Mouse (Mus musculus) gastrocnemius, postnatal 4 days (tissue): ENCODE data around the gene Usp49. TPM values are rescaled to one million over a fixed set of nuclear protein-coding genes. Genes with fewer than 3 reads are reported as not detected.
"Not testable (repeated sequence)": the region's sequence is repeated elsewhere in the genome, so short reads cannot be mapped to it uniquely, and the experiment has no call there.

Experiments used
- DNase-seq, 2 experiments: peaks; one replicate each; pipeline ENCODE4 v3.0.0; 2021 to 2022; ENCODE audit warnings: low spot score in 2 of 2, mixed read lengths in 2 of 2
- total RNA-seq, 2 experiments: library from RNA; stranded (reverse); gene quantifications; 2 replicates each; pipeline ENCODE4 v1.2.3; 2021

Usp49 gene
- total RNA-seq, 2 experiments from 2014 or later, result 8.1 to 9.5 TPM

DNA sequence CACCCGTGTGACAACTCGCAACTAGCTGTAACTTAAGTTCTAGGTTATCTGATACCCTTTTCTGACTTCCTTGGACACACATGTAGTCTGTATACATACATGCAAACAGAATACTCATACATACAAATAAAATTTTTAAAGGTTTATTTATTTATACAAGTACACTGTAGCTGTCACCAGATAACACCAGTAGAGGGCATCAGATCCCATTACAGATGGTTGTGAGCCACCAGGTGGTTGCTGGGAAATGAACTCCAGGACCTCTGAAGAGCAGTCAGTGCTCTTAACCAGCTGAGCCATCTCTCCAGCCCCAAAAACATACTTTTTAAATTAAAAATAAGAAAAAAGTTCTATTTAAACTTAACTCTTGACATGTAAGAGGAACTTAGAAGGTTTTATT, 12.5 kb downstream of the Usp49 start:
- no peak for DNase-seq

DNA sequence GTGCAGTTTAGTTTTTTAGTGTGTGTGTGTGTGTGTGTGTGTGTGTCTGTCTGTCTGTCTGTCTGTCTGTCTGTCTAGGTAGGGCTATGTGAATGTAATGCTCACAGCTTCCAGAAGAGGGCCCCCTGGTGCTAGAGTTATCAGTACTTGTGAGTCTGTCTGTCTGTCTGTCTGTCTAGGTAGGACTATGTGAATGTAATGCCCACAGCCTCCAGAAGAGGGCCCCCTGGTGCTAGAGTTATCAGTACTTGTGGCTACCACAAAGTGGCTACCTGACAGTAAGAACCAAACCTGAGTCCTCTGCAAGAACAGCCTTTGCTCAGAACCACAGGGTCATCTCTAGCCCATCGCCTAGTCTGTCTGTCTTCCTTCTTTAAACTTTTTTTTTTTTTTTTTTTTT, 16.2 kb downstream of the Usp49 start:
- DNase-seq, result peak; percentile 35 to 60

DNA sequence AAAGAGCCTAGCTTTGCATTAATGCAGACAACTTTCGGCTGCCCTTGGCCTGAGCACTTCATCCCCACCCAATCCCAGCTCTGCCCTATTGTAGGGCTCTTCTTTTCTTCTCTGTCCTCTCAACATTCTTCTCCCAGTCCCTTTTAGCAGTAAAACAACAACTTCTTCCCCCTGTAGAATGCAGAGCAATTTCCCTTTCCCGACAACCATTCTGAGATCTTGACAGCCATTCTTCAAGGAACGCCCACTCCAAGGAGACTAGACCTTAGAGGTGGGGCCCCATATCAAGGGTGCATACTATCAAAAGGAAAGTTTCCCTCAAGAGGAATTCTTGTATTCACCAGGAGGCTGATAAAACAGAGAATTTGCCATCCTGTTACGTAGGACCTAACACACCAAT, 18.5 kb downstream of the Usp49 start:
- DNase-seq, result no peak

DNA sequence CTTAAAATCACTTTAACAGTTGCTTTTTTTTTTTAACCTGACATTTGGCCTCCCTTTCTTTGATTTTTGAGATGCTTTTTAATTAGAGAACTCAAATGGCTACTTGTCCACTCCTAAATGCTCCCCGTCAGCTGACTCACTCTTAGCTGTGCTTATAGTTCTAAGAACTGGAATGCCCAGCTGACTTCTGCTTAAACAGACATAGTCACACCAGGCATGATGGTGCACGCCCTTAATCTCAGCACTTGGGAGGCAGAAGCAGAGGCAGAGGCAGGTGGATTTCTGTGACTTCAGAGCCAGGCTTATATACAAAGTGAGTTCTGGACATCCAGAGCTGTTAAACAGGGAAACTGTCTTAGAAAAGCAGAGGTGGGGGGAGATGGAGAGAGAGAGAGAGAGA, 21.5 kb downstream of the Usp49 start:
- no peak for DNase-seq

DNA sequence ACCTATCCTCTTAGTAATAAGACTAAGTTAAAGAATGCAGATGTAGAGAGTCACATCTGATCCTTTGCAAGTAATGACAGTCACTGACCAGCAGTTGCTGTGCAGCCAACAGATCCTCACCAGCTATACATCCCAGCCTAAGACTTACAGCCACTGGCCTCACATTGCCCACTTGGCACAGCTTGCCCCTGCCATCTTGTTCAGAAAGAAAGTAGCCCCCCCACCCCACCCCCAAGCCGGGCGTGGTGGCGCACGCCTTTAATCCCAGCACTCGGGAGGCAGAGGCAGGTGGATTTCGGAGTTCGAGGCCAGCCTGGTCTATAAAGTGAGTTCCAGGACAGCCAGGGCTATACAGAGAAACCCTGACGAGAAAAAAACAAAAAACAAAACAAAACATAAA, 23.9 kb downstream of the Usp49 start:
- DNase-seq, result not testable (repeated sequence)

DNA sequence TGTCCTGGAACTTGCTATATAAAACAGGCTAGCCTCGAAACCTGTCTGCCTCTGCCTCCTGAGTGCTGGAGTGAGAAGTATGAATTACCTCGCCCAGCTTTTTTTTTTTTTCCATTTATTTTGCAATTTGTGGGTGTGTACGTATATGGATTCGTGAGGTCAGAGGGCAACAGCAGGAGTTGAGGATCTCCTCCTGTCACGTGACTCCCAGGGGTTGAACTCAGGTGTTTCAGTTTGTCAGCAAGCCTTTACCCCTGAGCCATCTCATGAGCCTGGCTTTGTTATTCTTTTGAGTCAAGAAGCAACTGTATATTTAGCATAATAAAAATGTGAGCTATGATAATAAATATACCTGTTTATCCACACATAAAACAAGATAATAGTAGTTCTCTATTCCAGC, 25.2 kb downstream of the Usp49 start:
- no peak for DNase-seq

DNA sequence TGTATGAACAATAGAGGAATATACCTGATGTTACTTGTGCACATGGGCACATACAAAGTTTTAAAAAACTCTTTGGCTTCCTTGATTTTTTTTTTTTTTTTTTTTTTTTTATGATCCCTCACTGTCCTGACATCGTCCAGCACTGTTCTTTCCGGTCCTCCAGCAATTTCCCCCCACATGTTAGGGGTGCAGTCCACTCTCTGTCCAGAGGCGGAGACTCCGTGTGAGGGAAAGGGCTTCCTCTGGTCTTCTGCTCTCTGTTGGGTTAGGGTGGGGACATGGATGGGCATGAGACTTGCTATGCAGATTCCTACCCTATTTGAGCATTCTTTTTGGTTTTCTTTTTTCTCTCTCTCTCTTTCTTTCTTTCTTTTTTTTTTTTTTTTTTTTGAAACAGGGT, 27.4 kb downstream of the Usp49 start:
- no peak for DNase-seq

DNA sequence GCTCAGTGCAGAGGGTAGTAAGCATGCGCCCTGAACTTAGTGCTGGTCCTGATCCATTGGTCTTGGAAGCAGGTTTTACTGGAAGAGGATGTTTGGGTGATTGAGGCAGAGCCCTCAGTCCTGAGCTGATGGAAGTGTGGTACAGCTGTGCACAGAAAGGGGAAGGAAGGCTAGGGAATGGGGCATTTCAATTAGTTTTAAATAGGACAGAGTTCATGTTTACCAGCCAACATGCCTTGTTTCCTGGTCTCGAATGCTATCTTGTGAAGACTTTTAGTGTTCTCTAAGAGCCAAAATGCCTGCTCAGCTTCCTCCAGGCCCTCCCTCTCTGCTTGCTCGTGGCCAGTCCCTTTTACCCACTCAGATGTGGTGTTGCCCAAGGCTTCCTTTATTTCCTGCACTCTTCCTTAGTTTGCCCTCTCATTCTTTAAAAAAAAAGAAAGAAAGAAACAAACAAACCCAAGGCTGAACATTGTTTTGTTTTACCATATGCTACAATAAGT, 28.3 kb downstream of the Usp49 start:
- no peak for DNase-seq

DNA sequence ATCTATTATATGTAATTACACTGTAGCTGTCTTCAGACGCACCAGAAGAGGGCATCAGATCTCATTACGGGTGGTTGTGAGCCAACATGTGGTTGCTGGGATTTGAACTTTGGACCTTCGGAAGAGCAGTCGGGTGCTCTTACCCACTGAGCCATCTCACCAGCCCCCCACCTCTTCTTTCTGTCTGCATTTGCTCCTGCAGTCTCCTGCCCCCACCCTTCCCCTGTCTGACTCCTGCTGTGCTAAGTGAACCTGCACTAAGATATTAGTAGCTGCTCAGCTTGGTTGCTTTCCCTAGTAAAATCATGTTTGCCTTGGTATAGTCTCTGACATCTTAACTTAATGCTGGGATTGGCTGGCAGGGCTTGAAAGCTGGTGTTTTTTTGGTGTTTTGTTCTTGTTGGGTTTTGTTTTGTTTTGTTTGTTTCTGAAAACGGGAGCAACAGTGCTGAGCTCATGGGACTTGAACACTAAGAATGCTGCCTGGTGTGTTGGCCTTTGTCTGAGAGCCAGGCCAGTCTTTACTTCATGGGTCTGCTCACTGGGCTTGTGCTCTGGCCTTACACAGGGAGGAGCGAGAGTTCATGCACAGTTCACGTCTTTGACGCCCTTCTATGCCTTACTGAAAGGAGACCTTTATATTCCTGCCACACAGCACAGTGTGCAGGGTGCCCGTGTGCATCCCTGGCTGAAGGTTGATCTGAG, 32.7 kb downstream of the Usp49 start:
- DNase-seq, result no peak

DNA sequence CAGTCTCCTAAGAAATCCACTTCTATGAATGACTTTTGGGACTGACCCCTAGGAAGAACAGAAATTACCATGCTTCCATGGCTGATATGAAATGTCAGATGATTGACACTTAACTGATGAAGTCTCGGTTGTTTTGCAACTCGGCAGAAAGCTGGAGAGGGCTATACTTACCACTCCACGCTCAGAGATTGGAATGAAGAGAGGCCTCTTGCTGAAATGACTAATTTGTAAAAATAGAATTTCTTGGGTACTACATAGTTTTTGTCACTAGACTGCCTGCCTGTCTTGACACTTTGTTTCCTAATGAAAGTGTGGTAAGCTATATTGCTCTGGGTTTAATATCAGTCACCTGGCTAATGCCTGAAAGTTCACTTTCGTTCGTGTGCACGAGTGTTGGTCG, 34.0 kb downstream of the Usp49 start:
- DNase-seq, result no peak

DNA sequence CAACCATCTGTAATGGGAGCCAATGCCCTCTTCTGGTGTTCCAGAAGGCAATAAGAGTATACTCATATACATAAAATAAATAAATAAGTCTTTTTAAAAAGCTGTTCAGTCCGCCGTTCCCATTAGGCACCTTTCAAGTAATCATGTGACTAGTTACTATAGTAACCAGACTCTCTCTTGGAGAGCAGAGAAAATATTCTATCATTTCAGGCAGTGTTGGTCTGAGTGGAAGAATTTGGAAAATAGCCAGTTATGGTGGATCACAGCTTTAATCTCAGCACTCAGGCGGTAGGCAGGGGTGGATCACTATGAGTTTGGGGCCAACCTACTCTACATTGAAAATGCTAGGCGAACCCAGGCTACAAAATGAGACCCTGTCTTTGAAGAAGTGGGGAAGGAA, 38.7 kb downstream of the Usp49 start:
- DNase-seq, result no peak

DNA sequence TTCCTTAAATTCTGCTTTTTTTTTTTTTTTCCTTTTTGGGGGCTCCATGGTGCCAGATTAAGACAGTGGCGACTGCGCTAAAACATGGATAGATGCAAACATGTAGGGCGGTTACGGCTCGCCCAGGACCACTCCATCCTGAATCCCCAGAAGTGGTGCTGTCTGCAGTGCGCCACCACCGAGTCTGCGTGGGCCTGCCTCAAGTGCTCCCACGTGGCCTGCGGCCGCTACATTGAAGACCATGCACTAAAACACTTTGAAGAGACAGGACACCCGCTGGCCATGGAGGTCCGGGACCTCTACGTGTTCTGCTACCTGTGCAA, 41.5 kb downstream of the Usp49 start:
- DNase-seq, result no peak

DNA sequence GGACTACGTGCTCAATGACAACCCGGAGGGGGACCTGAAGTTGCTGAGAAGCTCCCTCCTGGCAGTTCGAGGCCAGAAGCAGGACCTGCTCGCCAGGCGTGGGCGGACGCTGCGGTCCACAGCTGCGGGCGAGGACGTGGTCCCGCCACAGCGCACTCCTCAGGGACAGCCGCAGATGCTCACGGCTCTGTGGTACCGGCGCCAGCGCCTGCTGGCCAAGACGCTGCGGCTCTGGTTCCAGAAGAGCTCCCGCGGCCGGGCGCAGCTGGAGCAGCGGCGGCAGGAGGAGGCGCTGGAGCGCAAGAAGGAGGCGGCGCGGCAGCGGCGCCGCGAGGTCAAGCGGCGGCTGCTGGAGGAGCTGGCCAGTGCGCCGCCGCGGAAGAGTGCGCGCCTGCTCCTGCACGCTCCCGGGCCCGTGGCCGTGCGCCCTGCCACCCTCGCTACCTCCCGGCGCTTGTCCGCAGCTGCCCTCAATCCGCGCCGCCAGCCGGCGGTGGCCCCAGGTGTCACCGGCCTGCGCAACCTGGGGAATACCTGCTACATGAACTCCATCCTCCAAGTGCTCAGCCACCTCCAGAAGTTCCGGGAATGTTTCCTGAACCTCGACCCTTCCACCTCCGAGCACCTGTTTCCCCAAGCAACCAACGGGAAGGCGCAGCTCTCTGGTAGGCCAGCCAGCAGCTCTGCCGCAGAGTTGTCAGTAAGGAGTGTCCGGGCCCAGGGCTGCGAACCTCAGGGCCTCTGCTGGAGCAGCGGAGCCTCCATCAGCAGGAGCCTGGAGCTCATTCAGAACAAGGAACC, 42.0 kb downstream of the Usp49 start:
- peak; percentile 55 to 75 for DNase-seq

DNA sequence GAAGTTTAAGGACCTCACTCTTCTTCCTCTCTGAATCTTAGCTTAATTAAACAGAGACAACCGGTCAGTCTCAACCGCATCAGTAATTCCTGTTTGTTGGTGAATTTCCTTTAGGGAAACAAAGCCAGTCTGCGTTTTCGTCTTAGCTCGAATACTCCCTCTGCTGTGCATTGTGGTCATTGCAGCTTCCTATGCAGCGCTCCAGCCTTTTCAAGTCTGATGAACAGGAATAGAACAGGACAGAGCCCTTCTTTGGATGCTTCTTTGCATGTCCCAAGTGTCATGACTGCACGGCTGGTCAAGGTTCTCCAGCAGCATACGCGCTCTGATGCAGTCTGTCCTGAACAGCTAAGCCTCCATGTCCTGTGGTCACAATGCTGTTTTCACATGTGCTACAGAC, 46.1 kb downstream of the Usp49 start:
- DNase-seq, result peak; percentile 42 to 64

DNA sequence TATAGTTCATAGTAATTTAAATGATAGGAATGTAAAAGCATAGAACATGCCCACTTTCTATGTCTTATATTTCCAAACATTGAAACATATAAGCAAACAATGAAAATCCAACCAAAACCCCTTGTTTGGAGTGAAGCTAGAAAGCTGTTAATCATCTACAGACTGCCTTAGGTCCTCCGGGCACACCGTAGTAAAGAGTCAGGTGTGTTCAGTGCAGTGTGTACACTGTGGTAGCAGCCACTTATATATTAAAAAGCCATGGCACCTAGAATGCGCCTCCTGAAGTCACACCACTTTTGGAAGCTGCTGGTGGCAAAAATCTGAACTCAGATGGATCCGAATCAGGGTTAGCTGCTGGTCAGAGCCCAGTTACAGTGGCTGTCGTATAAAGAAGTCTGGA, 47.7 kb downstream of the Usp49 start:
- no peak for DNase-seq

DNA sequence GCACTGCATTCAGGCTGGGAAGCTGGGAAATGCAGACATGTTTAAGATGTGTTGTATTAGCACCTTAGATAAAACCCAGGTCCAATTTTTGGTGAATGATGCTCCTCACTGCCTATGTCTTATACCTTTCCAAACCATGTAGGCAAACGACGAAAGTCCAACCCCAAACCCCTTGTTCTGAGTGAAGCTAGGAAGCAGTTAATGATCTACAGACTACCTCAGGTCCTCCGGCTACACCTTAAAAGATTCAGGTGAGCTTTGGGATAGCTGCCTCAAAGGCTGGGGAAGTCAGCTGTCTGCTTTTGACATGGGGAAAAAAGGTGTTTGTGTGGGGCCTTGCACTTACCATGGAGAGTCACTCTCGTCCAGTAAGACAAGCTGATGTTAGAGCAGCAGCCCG, 48.2 kb downstream of the Usp49 start:
- DNase-seq, result no peak

DNA sequence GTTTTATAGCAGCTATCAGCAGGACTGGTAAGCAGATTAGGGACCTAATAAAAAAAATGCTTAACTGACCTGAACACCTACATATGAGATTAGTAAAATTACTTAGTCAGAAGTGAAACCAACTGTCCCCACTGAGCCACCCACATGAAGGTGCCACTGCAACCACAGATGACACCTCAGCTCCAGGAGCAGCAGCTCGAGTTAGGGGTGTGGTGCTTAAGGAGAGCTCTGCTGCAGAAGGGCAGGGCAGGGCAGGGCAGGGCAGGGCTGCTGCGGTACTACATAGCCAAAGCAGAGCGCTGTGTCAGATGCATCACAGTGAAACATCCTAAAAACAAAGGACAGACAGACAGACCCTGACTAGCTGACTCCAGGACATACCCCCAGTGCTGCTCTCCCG, 52.3 kb downstream of the Usp49 start:
- no peak for DNase-seq

DNA sequence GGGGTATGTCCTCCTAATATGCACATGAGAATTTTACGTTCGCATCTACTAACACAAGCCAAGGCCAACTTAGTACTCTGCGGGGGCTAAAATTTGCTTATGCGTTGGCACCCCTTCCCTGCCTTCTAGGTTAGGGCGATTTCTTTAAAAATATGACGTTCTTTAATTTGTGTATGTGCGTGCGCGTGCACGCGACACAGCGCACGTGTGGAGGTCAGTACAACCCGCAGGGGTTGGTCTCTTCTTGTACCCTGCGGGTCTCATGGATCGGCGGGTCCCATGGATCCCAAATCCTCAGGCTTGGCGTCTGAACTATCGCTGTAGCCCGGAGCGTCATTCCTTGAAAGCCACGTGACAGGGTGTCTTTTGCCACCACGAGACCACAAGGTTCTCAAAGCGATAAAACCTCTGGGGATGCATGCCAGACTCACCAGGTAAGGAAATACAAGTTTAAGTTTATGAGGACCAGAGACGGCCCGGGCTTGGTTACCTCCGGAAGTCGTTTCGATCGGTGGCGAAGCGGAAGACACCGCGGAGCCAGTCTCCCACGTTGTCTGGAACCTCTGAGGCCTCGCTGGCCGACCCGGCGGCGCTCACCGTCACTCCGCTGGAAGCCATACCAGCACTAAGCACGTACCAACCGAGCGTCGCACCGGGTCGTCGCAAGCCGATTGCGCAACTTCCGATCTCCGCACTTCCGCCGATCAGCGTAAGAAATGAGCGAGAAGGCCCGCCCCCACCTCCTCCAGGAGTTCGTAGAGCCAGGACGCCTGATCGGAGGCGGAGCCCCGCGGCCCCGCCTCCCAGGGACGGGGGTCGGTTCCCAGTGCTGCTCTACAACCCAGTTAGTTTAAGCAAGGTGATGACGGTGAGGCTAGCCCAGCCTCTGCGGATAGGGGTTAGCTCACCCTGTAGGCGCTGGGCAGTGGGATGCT, 57.2 kb downstream of the Usp49 start:
- peak; percentile 87 to 96 for DNase-seq

DNA sequence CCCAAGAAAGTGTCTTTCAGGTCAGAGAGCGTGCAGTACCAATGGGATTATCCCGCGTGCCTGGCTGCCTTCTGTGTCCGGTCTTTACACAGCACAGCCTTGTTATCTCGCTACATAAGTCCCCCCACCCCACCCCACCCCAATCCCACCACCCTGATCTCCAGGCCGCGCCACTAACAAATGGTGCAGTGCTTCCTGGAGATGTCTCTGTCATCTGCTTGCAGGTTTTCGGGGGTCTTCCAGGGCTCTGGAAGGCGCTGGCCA, 57.8 kb downstream of the Usp49 start, which contains the start of gene Tomm6:
Gene Tomm6 (minus strand): TSS at position 43 of the 264 bp plus-strand sequence.
- DNase-seq, result no peak

DNA sequence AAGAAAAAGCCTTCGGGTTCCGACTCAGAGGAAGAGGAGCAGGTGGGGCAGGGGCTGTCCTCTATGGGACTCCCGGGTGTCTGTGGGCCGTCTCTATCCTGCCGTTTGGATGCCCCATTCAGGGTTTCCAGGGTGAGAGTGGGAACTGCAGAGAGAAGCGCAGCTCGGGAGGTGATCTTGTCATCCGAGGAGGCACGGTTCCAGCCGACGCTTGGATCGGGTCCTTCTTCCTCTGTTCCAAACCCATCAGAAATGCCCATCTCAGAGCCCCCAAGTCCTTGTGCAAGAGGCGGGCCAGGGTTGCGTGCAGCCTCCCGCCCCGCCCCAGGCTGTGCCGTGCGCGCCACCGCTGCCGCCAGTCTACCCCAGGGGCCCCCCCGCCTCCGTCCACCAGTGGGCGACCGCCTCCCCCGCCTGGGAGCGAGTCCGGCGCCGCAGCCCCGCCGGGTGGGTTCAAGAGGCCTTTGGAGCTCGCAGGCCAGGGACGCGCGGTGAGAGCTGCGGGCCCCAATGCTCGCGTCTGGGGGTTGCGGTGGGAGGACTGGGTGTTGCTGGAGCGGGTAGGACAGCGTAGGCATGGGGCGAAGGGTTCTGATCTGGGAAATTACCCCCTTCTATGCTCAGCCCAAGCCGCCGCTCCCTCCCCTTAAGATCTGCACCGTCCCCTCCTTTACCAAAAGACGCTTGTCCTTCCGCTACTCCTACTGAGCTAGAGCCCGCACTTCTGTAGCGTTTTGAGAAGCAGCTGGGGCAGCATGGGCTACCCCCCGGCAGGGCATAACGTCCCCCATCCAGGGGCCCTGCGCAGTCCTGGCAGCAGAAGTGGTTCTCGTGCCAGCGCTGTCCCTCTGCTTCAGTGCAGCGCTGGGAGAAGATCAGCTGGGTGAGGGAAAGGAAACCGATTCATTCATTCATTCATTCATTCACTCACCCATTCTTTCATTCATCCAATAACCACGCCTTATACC, 58.4 kb downstream of the Usp49 start, which contains the start of gene Frs3:
Gene Frs3 (plus strand): TSS at position 423 of the 968 bp plus-strand sequence.
- DNase-seq, result peak; percentile 74 to 79

DNA sequence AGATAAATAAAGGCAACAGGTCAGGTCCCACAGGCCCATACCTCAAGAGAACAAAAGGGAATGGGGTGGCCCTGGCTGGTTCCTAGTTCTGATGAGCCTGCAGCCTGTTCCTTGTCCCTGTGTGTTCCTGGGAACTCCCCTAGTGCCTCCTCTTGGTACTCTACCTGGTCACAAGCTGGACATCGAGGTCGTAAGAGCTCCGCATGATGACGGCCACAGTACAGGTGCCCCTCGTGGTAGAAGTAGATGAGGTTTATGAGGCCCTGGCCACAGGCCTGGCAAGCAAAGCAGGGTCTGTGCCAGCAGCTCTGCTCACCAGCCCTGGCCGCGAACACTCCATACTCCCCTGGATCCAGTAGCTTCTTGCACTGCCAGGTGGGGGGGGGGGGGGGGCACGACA, 59.4 kb downstream of the Usp49 start:
- no peak for DNase-seq
